Mouse (Mus musculus) thymus, adult 2 months (tissue): ENCODE results near the gene Ctnnbip1.

Experiments used
- CTCF ChIP-seq: fragments of 200-500 bp; IDR thresholded peaks from 2 replicates; pipeline ENCODE4 v1.5.1; 2012; ENCODE audit warnings: mild to moderate bottlenecking, control low read depth, low read length, moderate library complexity, borderline replicate concordance; ENCODE audit not compliant: control insufficient read depth, poor library complexity, insufficient read depth; ENCODE audit errors: extremely low read depth
- POLR2A ChIP-seq: fragments of 200-500 bp; IDR thresholded peaks from 2 replicates; pipeline ENCODE4 v1.6.1; 2012; ENCODE audit warnings: mild to moderate bottlenecking, low read length, control low read depth, moderate library complexity; ENCODE audit not compliant: control insufficient read depth, poor library complexity, insufficient read depth; ENCODE audit errors: extremely low read depth

DNA sequence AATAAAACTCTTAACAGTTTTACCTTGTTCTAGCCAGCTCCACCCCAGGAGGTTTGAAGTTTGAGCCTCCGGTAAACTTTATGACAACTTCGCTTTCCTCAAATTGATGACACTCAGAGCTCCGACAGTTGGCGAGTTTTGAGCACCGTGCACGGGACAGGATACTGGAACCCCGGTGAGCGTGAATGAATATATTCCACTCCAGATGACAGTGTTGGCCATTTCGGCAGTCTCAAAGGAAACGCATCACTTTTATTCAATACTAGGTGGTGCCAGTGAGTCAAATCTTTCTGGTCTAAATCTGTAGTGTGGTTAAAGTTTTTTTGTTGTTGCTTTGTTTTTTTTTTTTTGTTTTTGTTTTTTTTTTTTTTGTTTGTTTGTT, 32.2 kb upstream of the Ctnnbip1 start:
- TF ChIP-seq POLR2A (no peak), CTCF (no peak)
